Mouse (Mus musculus): Measurements from ENCODE around the gene Tmie. TPM values are rescaled to one million over a fixed set of nuclear protein-coding genes. Genes with fewer than 3 reads are reported as not detected.

Gene Tmie
- 1.8 and 2.5 TPM in 2 replicates for polyA plus RNA-seq (2015; fragmentation: Nextera tagmentation; extraction: Ambion mirVana)

DNA sequence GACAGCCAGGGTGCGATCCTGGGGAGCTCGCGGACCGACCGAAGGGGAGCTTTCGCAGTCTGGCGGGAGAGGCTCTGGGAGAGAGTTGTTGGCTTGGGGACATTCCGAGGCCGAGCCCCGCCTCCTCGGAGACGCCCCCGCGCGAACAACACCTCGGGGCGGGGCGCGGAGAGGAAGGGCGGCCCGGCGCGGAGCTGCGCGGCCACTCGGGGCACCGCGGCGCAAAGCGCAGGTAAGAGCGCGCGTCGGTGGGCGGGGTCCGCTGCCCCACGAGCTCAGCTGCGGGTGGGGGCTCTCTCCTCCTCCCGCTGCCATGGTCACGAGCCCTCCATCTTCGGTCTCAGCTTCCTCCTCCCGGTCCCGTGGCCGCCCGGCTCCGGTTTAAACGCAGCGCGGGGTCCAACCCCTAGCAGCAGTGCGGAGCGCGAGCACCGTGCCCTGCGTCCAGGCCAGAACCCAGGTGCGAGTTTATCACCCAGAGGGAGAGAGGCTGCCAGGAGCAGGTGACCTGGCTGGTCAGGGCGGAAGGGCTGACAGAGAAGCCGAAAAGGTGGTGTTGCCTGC lies at the start of gene Tmie:
Tmie (minus strand) TSS at position 116 of the 564 bp plus-strand sequence.
- H3K27me3 ChIP-seq, result peaks cover 41% of the 10 kb centered on the region
- ATAC-seq (ENCODE audit: insufficient read depth), result peak; percentile 43; the same call in 1 of the 2 replicates
- H3K4me2 ChIP-seq, result peak within 1 kb of the TSS; percentile 62
- WGBS (ENCODE audit: insufficient replicate concordance), result under 1% methylated on average over 57 of the region's 57 CpGs
- no peaks in the 10 kb centered on the region for H3K36me3 ChIP-seq (replicated peaks)
- H3K4me3 ChIP-seq (replicated peaks), result peak within 1 kb of the TSS; percentile 53
- peak within 1 kb of the TSS; percentile 57 for H3K27ac ChIP-seq (replicated peaks)
- H3K9ac ChIP-seq, result peak within 1 kb of the TSS; percentile 25
- no peaks in the 10 kb centered on the region for H3K9me3 ChIP-seq (replicated peaks)
- peaks cover 12% of the 10 kb centered on the region for H3K4me1 ChIP-seq (replicated peaks)

GRCm38 (mm10) chr9:110922759-110923158 lies 42.8 kb upstream of the Tmie start:
- no peak for ATAC-seq (ENCODE audit: insufficient read depth)

GRCm38 (mm10) chr9:110920665-110921419 lies 40.9 kb upstream of the Tmie start:
- Histone ChIP-seq H3K4me1 (replicated peaks) (no peaks in the 10 kb centered on the region), H3K36me3 (replicated peaks) (no peaks in the 10 kb centered on the region), H3K9me3 (replicated peaks) (no peaks in the 10 kb centered on the region), H3K4me2 (no peak overlapping the region), H3K9ac (no peak overlapping the region), H3K27me3 (no peaks in the 10 kb centered on the region), H3K27ac (replicated peaks) (no peak overlapping the region), H3K4me3 (replicated peaks) (no peak overlapping the region)
- WGBS (ENCODE audit: insufficient replicate concordance), result 47% methylated on average over 15 of the region's 15 CpGs
- ATAC-seq (ENCODE audit: insufficient read depth), result no peak

More at GRCm38 (mm10) chr9:110922759-110923158, 42.8 kb upstream of the Tmie start:
- WGBS (ENCODE audit: insufficient replicate concordance), result 8% methylated on average over 7 of the region's 7 CpGs
- Histone ChIP-seq H3K9ac (no peak overlapping the region), H3K4me2 (no peak overlapping the region), H3K27me3 (no peaks in the 10 kb centered on the region), H3K4me1 (replicated peaks) (no peaks in the 10 kb centered on the region), H3K4me3 (replicated peaks) (no peak overlapping the region), H3K9me3 (replicated peaks) (no peaks in the 10 kb centered on the region), H3K27ac (replicated peaks) (no peak overlapping the region), H3K36me3 (replicated peaks) (no peaks in the 10 kb centered on the region)

DNA sequence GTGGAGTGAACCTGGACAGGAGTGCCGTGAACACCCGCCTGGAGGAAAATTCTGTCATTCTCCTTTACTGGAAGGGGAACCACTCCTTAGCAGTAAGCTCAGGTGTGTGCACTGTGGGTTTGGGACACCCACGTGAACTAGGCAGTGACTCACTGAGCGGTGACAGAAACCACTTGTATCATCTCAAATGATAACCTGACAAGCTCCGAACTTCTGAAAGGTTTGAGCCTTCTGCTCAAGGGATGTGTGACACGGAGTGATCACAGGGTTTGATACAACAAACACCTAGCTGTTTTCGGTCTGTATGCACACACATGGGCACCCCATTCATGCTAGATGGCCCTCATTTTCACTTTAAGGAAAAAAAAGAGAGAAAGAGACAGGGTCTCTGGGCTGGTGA lies 36.9 kb upstream of the Tmie start, which contains the start of gene Fam240a:
Fam240a (minus strand) TSS at position 76 of the 400 bp plus-strand sequence.
- 68% methylated on average over 7 of the region's 7 CpGs for WGBS (ENCODE audit: insufficient replicate concordance)
- Histone ChIP-seq H3K9ac (no peak within 1 kb of the TSS), H3K4me3 (replicated peaks) (no peak within 1 kb of the TSS), H3K9me3 (replicated peaks) (no peaks in the 10 kb centered on the region), H3K4me2 (no peak within 1 kb of the TSS), H3K27me3 (no peaks in the 10 kb centered on the region), H3K27ac (replicated peaks) (no peak within 1 kb of the TSS), H3K4me1 (replicated peaks) (no peaks in the 10 kb centered on the region), H3K36me3 (replicated peaks) (no peaks in the 10 kb centered on the region)
- ATAC-seq (ENCODE audit: insufficient read depth), result no peak

- H3K4me2 ChIP-seq, result no peak overlapping the region
- WGBS (ENCODE audit: insufficient replicate concordance), result 11% methylated on average over 8 of the region's 8 CpGs
These were observed 35.6 kb upstream of the Tmie start for GRCm38 (mm10) chr9:110915466-110915865.

GRCm38 (mm10) chr9:110914631-110915236 lies 34.8 kb upstream of the Tmie start:
- H3K9me3 ChIP-seq (replicated peaks), result no peaks in the 10 kb centered on the region
- no peaks in the 10 kb centered on the region for H3K36me3 ChIP-seq (replicated peaks)
- no peak overlapping the region for H3K27ac ChIP-seq (replicated peaks)
- no peaks in the 10 kb centered on the region for H3K27me3 ChIP-seq
- WGBS (ENCODE audit: insufficient replicate concordance), result 48% methylated on average over 21 of the region's 21 CpGs
- no peak overlapping the region for H3K4me2 ChIP-seq
- no peaks in the 10 kb centered on the region for H3K4me1 ChIP-seq (replicated peaks)
- ATAC-seq (ENCODE audit: insufficient read depth), result no peak
- H3K9ac ChIP-seq, result no peak overlapping the region
- H3K4me3 ChIP-seq (replicated peaks), result no peak overlapping the region

More at GRCm38 (mm10) chr9:110915466-110915865, 35.6 kb upstream of the Tmie start:
- Histone ChIP-seq H3K27me3 (no peaks in the 10 kb centered on the region), H3K9ac (no peak overlapping the region), H3K4me3 (replicated peaks) (no peak overlapping the region), H3K27ac (replicated peaks) (no peak overlapping the region), H3K36me3 (replicated peaks) (no peaks in the 10 kb centered on the region), H3K9me3 (replicated peaks) (no peaks in the 10 kb centered on the region), H3K4me1 (replicated peaks) (no peaks in the 10 kb centered on the region)
- ATAC-seq (ENCODE audit: insufficient read depth), result no peak

DNA sequence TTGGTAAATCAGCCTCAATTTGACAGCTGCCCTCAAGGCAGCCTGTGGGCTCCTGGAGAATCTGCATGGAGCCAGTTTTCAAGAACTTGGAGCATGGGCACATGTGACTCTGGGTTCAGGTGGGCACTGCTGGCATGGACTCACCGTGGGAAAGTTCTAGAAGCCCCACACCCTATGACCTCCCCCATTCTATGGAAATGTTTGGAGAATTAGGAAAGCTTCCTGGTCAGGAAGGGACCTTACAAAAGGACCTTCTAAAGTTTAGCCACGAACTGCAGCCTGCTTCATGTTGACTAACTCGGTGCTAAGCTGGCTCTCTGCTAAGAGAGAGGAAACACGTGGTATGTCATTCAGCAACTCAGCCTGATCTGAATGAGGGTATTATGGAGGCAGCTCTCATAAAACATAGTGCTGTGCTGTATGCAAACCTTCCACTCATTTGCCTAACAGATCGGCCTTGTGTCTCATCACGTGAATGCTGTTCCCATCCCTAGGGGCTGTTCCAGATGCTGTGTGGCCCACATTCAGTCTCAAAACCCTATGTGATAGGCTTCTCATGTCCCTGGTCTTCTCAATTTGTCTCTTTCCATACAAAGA lies 29.6 kb upstream of the Tmie start:
- no peaks in the 10 kb centered on the region for H3K4me1 ChIP-seq (replicated peaks)
- no peak overlapping the region for H3K4me3 ChIP-seq (replicated peaks)
- no peaks in the 10 kb centered on the region for H3K27me3 ChIP-seq
- no peak overlapping the region for H3K9ac ChIP-seq
- 44% methylated on average over 6 of the region's 6 CpGs for WGBS (ENCODE audit: insufficient replicate concordance)
- no peak overlapping the region for H3K27ac ChIP-seq (replicated peaks)
- H3K36me3 ChIP-seq (replicated peaks), result no peaks in the 10 kb centered on the region
- no peak for ATAC-seq (ENCODE audit: insufficient read depth)
- H3K9me3 ChIP-seq (replicated peaks), result no peaks in the 10 kb centered on the region
- H3K4me2 ChIP-seq, result no peak overlapping the region

DNA sequence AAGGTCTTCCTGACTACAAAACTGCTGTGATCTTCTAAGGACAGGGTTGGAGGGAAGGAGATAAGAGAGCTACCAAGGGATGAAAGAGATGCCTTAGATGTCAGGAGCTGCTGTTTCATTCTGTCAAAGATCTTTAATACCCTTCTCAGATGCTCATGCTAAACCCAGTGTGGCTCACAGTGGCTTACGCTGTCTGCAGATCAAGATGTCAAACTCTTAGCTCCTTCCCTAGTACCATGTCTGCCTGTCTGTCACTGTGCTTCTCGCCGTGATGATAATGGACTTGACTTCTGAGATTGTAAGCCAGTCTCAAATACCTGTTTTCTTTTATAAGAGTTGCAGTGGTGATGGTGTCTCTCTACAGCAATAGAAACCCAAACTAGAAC lies 28.7 kb upstream of the Tmie start:
- H3K4me2 ChIP-seq, result no peak overlapping the region
- H3K4me3 ChIP-seq (replicated peaks), result no peak overlapping the region
- H3K36me3 ChIP-seq (replicated peaks), result no peaks in the 10 kb centered on the region
- no peaks in the 10 kb centered on the region for H3K9me3 ChIP-seq (replicated peaks)
- no peak overlapping the region for H3K9ac ChIP-seq
- no peak for ATAC-seq (ENCODE audit: insufficient read depth)
- no peak overlapping the region for H3K27ac ChIP-seq (replicated peaks)
- H3K4me1 ChIP-seq (replicated peaks), result no peaks in the 10 kb centered on the region
- H3K27me3 ChIP-seq, result no peaks in the 10 kb centered on the region
- WGBS (ENCODE audit: insufficient replicate concordance), result 86% methylated on average over 3 of the region's 3 CpGs

GRCm38 (mm10) chr9:110907838-110908630 lies 28.1 kb upstream of the Tmie start:
- H3K27ac ChIP-seq (replicated peaks), result no peak overlapping the region
- H3K9ac ChIP-seq, result no peak overlapping the region
- H3K27me3 ChIP-seq, result no peaks in the 10 kb centered on the region
- no peak overlapping the region for H3K4me3 ChIP-seq (replicated peaks)
- no peak for ATAC-seq (ENCODE audit: insufficient read depth)
- H3K9me3 ChIP-seq (replicated peaks), result no peaks in the 10 kb centered on the region
- WGBS (ENCODE audit: insufficient replicate concordance), result 57% methylated on average over 4 of the region's 4 CpGs
- H3K4me2 ChIP-seq, result no peak overlapping the region
- no peaks in the 10 kb centered on the region for H3K36me3 ChIP-seq (replicated peaks)
- H3K4me1 ChIP-seq (replicated peaks), result no peaks in the 10 kb centered on the region

DNA sequence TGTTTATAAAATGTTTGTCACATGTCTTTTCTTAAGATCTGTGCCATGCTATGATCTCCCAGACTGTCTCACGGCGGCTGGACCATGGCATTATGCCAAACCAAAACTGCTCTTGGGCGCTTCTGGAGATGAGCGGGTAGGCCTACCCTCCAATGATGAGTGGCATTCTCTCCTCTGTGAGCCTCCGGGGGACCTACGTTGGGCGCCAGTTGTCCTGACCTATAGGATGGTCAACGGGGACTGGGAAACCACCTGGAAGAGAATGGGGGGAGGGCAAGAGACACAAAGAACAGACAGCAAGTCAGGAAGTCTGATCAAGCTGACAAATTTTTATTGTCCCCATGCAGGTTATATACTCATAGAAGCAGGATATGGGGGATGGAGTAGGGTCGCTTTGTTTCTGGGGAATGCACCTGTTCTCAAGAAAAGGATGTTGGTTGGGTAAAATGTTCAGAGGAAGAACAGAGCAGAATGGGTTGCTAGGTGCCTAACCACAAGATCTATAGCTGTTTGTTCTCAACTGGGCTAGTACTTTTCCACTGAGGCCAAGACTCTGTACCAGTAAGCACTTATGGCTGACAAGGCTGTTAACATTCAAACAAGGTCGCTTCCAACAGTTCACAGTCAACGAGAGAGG lies 27.4 kb upstream of the Tmie start:
- 75% methylated on average over 11 of the region's 11 CpGs for WGBS (ENCODE audit: insufficient replicate concordance)
- H3K27me3 ChIP-seq, result no peaks in the 10 kb centered on the region
- no peak overlapping the region for H3K4me3 ChIP-seq (replicated peaks)
- H3K4me1 ChIP-seq (replicated peaks), result no peaks in the 10 kb centered on the region
- no peaks in the 10 kb centered on the region for H3K36me3 ChIP-seq (replicated peaks)
- no peak overlapping the region for H3K27ac ChIP-seq (replicated peaks)
- no peak overlapping the region for H3K4me2 ChIP-seq
- H3K9ac ChIP-seq, result no peak overlapping the region
- ATAC-seq (ENCODE audit: insufficient read depth), result no peak
- H3K9me3 ChIP-seq (replicated peaks), result no peaks in the 10 kb centered on the region
